Mouse (Mus musculus): Measurements from ENCODE around the gene Cbfb.

DNA sequence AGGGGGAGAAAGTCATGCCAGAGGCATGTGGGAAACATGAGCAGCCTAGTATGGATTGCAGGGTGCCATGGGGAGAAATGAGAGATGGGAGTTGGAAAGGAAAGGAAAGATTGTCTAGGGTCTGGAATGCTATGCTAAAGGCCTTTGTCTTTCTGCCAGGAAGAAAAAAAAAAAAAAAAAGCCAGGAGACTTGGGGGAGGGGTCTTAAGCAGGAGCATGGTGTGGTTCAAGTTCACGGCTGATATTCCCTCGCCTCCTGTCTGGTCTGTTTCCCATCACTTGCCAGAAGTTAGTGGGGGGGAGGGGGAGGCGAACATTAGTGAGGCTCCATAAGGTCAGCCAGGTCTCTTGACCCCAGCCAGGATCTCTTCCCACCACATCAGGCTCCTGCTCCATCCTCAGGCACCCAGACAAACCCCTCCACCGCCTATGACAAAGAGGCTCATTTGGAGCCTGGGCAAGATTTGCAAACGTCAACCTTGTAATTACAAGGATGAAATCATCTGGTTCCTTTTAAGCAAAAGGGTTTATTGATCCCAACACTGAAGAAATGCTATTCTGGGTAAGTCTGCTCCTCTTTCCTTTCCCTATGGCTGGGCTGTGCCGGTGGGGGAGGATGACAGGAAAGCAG is 6.1 kb upstream of the Cbfb start:
- TF ChIP-seq CTCF (IDR thresholded peaks at IDR 0.05; ENCODE audit: low read depth, low read length) (no peak), POLR2A (IDR thresholded peaks at IDR 0.05; ENCODE audit: extremely low read depth, insufficient read depth, low read length) (no peak)

Data from liver, adult 2 months (tissue).